Mouse (Mus musculus): ENCODE measurements at regions not wholly inside any gene's neighbourhood (a gene's known extent, or its start where the extent isn't known, plus 50 kb on each side); places are given as distances from the start of the nearest gene placed in this dataset.
A peak's percentile ranks its signal among the peaks of the same experiment; 100 is the strongest.

GRCm38 (mm10) chr9:86145903-86146302 lies 303.7 kb downstream of the Tpbg start:
- Histone ChIP-seq H3K27ac (ENCODE audit: low read length) (no peak overlapping the region), H3K9me3 (ENCODE audit: low read length) (no peaks in the 10 kb centered on the region), H3K4me3 (ENCODE audit: low read depth, low read length) (no peak overlapping the region), H3K4me2 (replicated peaks; ENCODE audit: low read depth, low read length) (no peak overlapping the region), H3K4me1 (ENCODE audit: insufficient read depth, low read depth, low read length) (no peaks in the 10 kb centered on the region), H3K9ac (replicated peaks; ENCODE audit: low read depth) (no peak overlapping the region), H3K27me3 (replicated peaks; ENCODE audit: insufficient read depth, low read length) (no peaks in the 10 kb centered on the region), H3K36me3 (ENCODE audit: insufficient read depth, low read length) (no peaks in the 10 kb centered on the region)
- WGBS, result 64% methylated on average over 4 of the region's 4 CpGs
- peak; percentile 65 for DNase-seq (ENCODE audit: low spot score)
- TF ChIP-seq CTCF (IDR thresholded peaks at IDR 0.05), result no peak
- TF ChIP-seq EP300 (IDR thresholded peaks at IDR 0.05), result peak; percentile 78
- ATAC-seq, result peak; percentile 83

GRCm38 (mm10) chr9:86160316-86160715 lies 304.4 kb downstream of the Ube2cbp start:
- no peak for ATAC-seq
- no peak for DNase-seq (ENCODE audit: low spot score)
- Histone ChIP-seq H3K4me3 (ENCODE audit: low read depth, low read length) (no peak overlapping the region), H3K4me1 (ENCODE audit: insufficient read depth, low read depth, low read length) (no peaks in the 10 kb centered on the region), H3K9me3 (ENCODE audit: low read length) (no peaks in the 10 kb centered on the region), H3K27me3 (replicated peaks; ENCODE audit: insufficient read depth, low read length) (no peaks in the 10 kb centered on the region), H3K4me2 (replicated peaks; ENCODE audit: low read depth, low read length) (no peak overlapping the region), H3K36me3 (ENCODE audit: insufficient read depth, low read length) (no peaks in the 10 kb centered on the region), H3K27ac (ENCODE audit: low read length) (no peak overlapping the region), H3K9ac (replicated peaks; ENCODE audit: low read depth) (no peak overlapping the region)
- TF ChIP-seq EP300 (IDR thresholded peaks at IDR 0.05), result no peak
- no peak for TF ChIP-seq CTCF (IDR thresholded peaks at IDR 0.05)
- 97% methylated on average over 1 of the region's 1 CpGs for WGBS

DNA sequence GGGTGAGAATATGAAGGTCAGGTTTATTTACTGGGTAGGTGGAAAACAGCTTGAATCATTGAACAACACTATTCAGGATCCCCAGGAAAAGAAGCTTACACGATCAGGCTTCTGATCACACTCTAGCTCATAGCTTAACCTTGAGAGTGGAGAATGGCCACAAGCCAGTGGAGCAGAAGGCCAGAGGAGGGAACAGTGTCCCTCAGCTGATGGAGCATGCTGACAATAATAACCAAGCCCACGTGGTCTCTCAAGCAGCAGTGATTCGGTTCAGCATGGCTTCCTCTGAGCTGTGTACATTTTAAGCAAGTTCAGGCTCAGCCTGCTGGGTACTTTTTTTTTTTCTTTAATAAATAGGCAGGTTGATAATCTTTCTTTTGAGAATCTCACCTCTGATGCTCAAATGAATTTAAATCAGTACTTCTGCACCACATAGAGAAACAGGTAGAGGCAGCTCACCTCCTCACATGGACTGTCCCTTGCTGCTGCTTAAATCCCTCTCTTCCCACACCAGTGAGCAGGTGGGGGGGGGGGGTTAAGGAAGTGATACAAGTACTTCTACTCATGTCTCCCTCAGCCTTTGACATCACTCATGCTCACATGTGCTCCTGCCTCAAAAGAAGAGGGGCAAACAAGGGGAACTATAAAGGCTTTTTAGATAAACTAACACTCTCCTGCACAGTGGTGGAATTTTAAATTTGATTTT lies 298.2 kb downstream of the Ube2cbp start:
- ATAC-seq, result no peak
- whole genome bisulfite sequencing, result 62% methylated on average over 3 of the region's 3 CpGs

DNA sequence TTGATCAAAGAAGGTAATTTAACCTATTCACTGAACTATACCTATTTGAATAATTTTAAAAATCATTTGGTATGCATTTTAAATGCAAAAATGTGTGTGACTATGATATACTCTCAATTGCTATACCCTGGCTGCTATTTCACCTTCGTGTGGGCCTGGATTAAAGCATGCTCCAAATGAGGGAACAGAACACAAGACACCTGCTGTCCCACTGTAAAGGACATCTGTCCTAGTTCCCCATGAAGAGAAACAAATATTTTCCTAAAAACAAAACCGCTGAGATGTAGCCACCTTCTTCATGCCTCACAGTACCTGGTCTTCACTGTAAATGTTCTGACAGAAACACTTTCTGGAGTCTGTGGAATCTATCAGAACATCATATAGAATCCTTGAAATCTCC lies 294.0 kb downstream of the Ube2cbp start:
- Histone ChIP-seq H3K27me3 (replicated peaks; ENCODE audit: insufficient read depth, low read length) (no peaks in the 10 kb centered on the region), H3K36me3 (ENCODE audit: insufficient read depth, low read length) (no peaks in the 10 kb centered on the region), H3K9ac (replicated peaks; ENCODE audit: low read depth) (no peak overlapping the region), H3K4me2 (replicated peaks; ENCODE audit: low read depth, low read length) (no peak overlapping the region), H3K9me3 (ENCODE audit: low read length) (no peaks in the 10 kb centered on the region), H3K27ac (ENCODE audit: low read length) (no peak overlapping the region), H3K4me3 (ENCODE audit: low read depth, low read length) (no peak overlapping the region), H3K4me1 (ENCODE audit: insufficient read depth, low read depth, low read length) (no peaks in the 10 kb centered on the region)
- no peak for DNase-seq (ENCODE audit: low spot score)
- 79% methylated on average over 2 of the region's 2 CpGs for WGBS
- no peak for TF ChIP-seq EP300 (IDR thresholded peaks at IDR 0.05)
- no peak for TF ChIP-seq CTCF (IDR thresholded peaks at IDR 0.05)
- ATAC-seq, result no peak

More for the DNA sequence above, 298.2 kb downstream of the Ube2cbp start:
- H3K4me1 ChIP-seq (ENCODE audit: insufficient read depth, low read depth, low read length), result no peaks in the 10 kb centered on the region
- H3K4me3 ChIP-seq (ENCODE audit: low read depth, low read length), result no peak overlapping the region
- H3K36me3 ChIP-seq (ENCODE audit: insufficient read depth, low read length), result no peaks in the 10 kb centered on the region
- H3K9me3 ChIP-seq (ENCODE audit: low read length), result no peaks in the 10 kb centered on the region
- no peaks in the 10 kb centered on the region for H3K27me3 ChIP-seq (replicated peaks; ENCODE audit: insufficient read depth, low read length)
- no peak for DNase-seq (ENCODE audit: low spot score)
- TF ChIP-seq CTCF (IDR thresholded peaks at IDR 0.05) (no peak), EP300 (IDR thresholded peaks at IDR 0.05) (no peak)
- no peak overlapping the region for H3K27ac ChIP-seq (ENCODE audit: low read length)
- no peak overlapping the region for H3K9ac ChIP-seq (replicated peaks; ENCODE audit: low read depth)
- no peak overlapping the region for H3K4me2 ChIP-seq (replicated peaks; ENCODE audit: low read depth, low read length)

DNA sequence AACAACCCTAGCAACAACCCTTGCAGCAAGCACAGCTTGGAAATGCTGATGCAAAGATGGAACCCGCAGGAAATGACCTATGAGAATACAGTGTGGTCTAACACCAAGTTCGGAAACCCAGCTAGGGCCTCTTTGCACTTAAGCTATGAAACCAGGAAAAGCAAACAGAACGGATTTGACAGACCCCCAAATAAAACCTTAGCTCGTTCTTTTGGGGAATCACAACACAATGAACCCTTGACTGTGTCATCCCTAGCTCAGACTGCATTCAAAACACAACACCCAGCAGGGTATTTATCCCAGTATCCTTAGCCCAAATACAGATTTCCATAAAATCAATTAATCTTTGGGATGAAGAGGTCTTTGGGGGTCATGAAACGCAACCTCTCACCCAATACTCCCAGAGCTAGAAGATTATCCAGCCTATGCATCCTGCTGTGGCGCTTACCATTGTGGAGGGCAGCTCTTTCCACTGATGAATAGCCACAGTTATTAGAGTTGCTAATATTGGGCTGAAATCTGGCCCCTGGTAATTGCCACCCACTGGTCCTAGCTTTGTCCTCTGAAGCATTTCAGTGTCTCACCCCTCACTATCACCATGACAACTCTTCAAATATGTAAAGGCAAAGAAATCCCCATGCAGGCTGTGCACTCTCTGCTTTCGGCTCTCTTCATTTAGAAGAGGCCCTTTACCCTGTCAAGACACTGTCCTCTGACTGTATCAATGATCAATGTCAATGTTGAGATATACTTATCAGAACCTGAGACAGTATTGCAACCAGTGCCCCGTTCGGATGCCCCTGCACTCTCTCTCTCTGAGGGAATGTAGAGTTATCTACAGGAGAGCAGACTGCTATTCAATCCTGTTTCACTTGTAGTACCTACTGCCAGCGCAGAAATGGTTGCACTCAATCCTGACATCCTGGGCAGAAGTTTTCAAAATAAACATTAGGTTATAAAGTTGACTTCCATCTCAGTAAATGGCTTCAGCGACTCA lies 277.7 kb downstream of the Ube2cbp start:
- Histone ChIP-seq H3K27ac (ENCODE audit: low read length) (no peak overlapping the region), H3K4me1 (ENCODE audit: insufficient read depth, low read depth, low read length) (no peaks in the 10 kb centered on the region), H3K9ac (replicated peaks; ENCODE audit: low read depth) (no peak overlapping the region), H3K4me2 (replicated peaks; ENCODE audit: low read depth, low read length) (no peak overlapping the region), H3K4me3 (ENCODE audit: low read depth, low read length) (no peak overlapping the region), H3K27me3 (replicated peaks; ENCODE audit: insufficient read depth, low read length) (no peaks in the 10 kb centered on the region), H3K9me3 (ENCODE audit: low read length) (no peaks in the 10 kb centered on the region), H3K36me3 (ENCODE audit: insufficient read depth, low read length) (no peaks in the 10 kb centered on the region)
- WGBS, result 67% methylated on average over 11 of the region's 11 CpGs
- DNase-seq (ENCODE audit: low spot score), result no peak
- ATAC-seq, result no peak
- TF ChIP-seq EP300 (IDR thresholded peaks at IDR 0.05) (no peak), CTCF (IDR thresholded peaks at IDR 0.05) (no peak)

DNA sequence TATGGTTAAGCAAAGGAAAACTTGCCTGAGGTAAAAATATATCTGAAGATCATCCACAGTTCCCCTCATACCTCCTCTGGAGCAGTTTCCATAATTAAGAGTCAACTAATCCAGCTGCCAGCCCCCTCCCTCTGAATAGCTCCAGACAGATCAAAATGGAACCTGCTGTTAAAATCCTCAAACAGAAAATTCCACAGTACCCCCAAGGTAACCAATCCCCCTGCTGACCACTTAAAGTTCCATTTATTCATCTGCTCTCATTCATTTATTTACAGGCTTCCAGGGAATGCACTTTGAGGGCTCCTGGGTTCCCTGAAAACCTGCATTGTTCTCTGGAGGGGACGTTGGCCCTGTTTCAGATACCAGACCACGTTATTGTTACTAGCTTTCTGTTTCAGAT lies 275.9 kb downstream of the Ube2cbp start:
- Histone ChIP-seq H3K27me3 (replicated peaks; ENCODE audit: insufficient read depth, low read length) (no peaks in the 10 kb centered on the region), H3K4me2 (replicated peaks; ENCODE audit: low read depth, low read length) (no peak overlapping the region), H3K4me3 (ENCODE audit: low read depth, low read length) (no peak overlapping the region), H3K27ac (ENCODE audit: low read length) (no peak overlapping the region), H3K9me3 (ENCODE audit: low read length) (no peaks in the 10 kb centered on the region), H3K9ac (replicated peaks; ENCODE audit: low read depth) (no peak overlapping the region), H3K36me3 (ENCODE audit: insufficient read depth, low read length) (no peaks in the 10 kb centered on the region), H3K4me1 (ENCODE audit: insufficient read depth, low read depth, low read length) (no peaks in the 10 kb centered on the region)
- 21% methylated on average over 2 of the region's 2 CpGs for WGBS
- ATAC-seq, result no peak
- DNase-seq (ENCODE audit: low spot score), result no peak
- TF ChIP-seq CTCF (IDR thresholded peaks at IDR 0.05) (no peak), EP300 (IDR thresholded peaks at IDR 0.05) (no peak)

Measured in lung, postnatal 0 days (tissue).